Mouse (Mus musculus): ENCODE data around the gene Rpain. TPM values are rescaled to one million over a fixed set of nuclear protein-coding genes. Genes with fewer than 3 reads are reported as not detected.

The Rpain gene
- total and polyA plus RNA-seq, 2 experiments = 38.5 to 51.5 TPM

DNA sequence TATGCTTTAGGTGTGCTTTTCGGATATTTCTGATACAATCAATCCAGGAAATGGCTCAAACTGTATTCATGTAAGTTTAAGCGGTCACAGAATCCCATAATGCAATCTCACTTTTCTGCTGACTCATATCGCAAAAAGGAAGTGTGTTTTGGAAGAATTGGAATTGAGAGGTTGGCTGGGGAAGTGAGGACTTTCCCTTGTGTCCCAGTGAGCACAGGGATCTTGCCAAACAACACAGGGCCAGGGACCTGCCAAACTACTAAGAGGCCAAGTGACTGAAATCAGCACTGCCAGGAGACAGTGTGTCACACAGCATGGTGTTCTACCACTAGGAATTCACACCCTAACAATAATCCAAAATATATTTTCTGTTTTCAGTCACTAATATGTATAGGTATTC is 38.3 kb downstream of the Rpain start:
- WGBS = 14% methylated on average over 3 of the region's 3 CpGs
- TF ChIP-seq POLR2A (IDR thresholded peaks at IDR 0.05; ENCODE audit: extremely low read depth, insufficient read depth, low read length) (no peak), CTCF (IDR thresholded peaks at IDR 0.05; ENCODE audit: low read depth, low read length) (no peak)
- no peaks in the 10 kb centered on the region; the same call in 1 of the 2 replicates for H3K79me2 ChIP-seq (ENCODE audit: control insufficient read depth, insufficient read depth, low read length)
- no peak overlapping the region for H3K27ac ChIP-seq (replicated peaks; ENCODE audit: insufficient read depth, low read depth, low read length)
- peaks cover 39% of the 10 kb centered on the region for H3K36me3 ChIP-seq (ENCODE audit: control insufficient read depth, insufficient read depth, low read length)
- H3K4me3 ChIP-seq (ENCODE audit: insufficient read depth, low read depth, low read length) = no peak overlapping the region
- DNase-seq (ENCODE audit: extremely low read depth, low read depth, low spot score) = peak; percentile 98
- H3K4me1 ChIP-seq (ENCODE audit: control insufficient read depth, insufficient read depth, low read length) = peaks cover 18% of the 10 kb centered on the region
- no peak overlapping the region for H3K9ac ChIP-seq (ENCODE audit: low read depth, low read length)
- no peaks in the 10 kb centered on the region for H3K27me3 ChIP-seq (ENCODE audit: control insufficient read depth, insufficient read depth, low read length)

DNA sequence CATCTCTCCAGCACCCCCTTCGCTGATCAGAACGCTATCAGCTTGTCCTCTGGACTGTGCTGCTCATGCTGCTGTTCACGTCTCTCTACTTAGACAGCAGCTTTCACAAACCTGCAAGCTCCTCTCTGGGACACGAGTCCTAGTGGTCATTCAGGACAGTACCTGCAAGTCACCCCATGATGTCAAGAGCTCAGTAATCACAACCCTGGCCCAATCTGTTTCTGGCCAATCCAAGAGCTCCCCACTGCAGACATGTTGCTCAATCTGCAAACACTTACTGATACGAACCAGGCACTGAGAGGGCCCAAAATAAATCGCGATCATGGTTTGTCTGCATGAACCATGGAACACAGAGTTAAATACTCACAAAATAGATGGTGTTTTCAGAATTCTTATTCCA is 42.7 kb downstream of the Rpain start:
- Histone ChIP-seq H3K9ac (ENCODE audit: low read depth, low read length) (no peak overlapping the region), H3K4me1 (ENCODE audit: control insufficient read depth, insufficient read depth, low read length) (peaks cover 44% of the 10 kb centered on the region), H3K4me3 (ENCODE audit: insufficient read depth, low read depth, low read length) (no peak overlapping the region), H3K27ac (replicated peaks; ENCODE audit: insufficient read depth, low read depth, low read length) (peak overlapping the region; percentile 66), H3K36me3 (ENCODE audit: control insufficient read depth, insufficient read depth, low read length) (peaks cover 40% of the 10 kb centered on the region), H3K79me2 (ENCODE audit: control insufficient read depth, insufficient read depth, low read length) (peaks cover 7% of the 10 kb centered on the region; the same call in 1 of the 2 replicates), H3K27me3 (ENCODE audit: control insufficient read depth, insufficient read depth, low read length) (no peaks in the 10 kb centered on the region)
- DNase-seq (ENCODE audit: extremely low read depth, low read depth, low spot score) = peak; percentile 100
- TF ChIP-seq CTCF (IDR thresholded peaks at IDR 0.05; ENCODE audit: low read depth, low read length) (peak; percentile 16; the same call in 1 of the 2 replicates), POLR2A (IDR thresholded peaks at IDR 0.05; ENCODE audit: extremely low read depth, insufficient read depth, low read length) (no peak)
- 28% methylated on average over 7 of the region's 7 CpGs for WGBS

DNA sequence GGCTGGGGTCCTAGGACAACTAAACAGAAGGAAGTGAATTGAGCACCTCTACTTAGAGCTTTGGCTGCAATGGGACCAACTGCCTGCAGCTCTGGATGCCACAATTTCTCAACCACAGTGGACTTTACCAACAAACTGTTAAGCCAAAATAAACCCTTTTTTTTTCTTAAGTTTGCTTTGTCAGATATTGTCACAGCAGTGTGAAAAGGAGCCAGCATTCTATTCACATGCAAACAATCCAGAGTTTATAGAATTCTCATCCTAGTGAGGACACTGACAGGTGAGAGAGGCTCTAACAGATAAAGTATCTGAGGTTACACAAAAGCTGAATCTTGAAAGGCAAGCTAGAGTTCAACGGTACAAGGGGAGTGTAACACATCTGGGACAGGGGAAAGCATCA is 47.0 kb downstream of the Rpain start:
- Histone ChIP-seq H3K36me3 (ENCODE audit: control insufficient read depth, insufficient read depth, low read length) (peaks cover 9% of the 10 kb centered on the region), H3K27me3 (ENCODE audit: control insufficient read depth, insufficient read depth, low read length) (no peaks in the 10 kb centered on the region), H3K4me3 (ENCODE audit: insufficient read depth, low read depth, low read length) (peak overlapping the region; percentile 36), H3K9ac (ENCODE audit: low read depth, low read length) (peak overlapping the region; percentile 71), H3K79me2 (ENCODE audit: control insufficient read depth, insufficient read depth, low read length) (peaks cover 19% of the 10 kb centered on the region; the same call in 1 of the 2 replicates), H3K4me1 (ENCODE audit: control insufficient read depth, insufficient read depth, low read length) (peaks cover 43% of the 10 kb centered on the region), H3K27ac (replicated peaks; ENCODE audit: insufficient read depth, low read depth, low read length) (peak overlapping the region; percentile 93)
- peak; percentile 98 for DNase-seq (ENCODE audit: extremely low read depth, low read depth, low spot score)
- 21% methylated on average over 1 of the region's 1 CpGs for WGBS
- TF ChIP-seq CTCF (IDR thresholded peaks at IDR 0.05; ENCODE audit: low read depth, low read length) (no peak), POLR2A (IDR thresholded peaks at IDR 0.05; ENCODE audit: extremely low read depth, insufficient read depth, low read length) (no peak)

DNA sequence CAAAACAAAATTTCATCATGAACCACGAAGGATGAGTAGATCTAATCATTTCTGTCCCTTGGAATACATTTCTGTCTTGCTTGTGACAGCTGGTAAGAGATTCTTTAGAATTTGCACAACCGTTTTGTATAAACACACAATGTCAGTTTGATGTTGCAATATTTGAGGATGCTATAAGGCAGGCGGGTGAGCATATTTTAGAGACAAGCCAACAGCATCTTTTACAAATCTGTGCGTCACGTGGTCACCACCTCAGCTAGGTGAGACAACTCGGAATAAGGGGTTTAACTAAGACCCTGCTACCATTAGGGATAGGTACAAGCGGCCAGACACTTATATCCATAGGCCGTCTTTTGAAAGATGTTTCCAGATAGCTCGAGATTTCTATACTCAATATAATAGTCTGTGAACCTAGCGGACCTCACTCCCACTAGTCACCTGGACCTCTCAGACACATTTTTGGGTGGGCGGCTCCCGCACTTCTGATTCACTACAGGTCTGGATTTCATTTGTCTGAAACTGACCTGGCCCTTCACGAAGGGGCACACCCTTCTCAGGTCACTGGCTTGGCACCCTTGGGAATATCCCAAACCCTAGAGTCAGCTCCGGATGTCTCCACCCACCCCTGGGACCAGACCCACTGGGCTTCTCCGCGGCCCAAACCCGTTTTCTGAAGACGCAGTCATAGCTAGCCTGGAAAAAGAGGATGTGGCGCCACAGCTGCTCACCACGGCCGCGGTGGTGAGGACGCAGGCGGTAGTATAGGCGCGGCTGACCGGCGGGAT is 48.6 kb downstream of the Rpain start:
- Histone ChIP-seq H3K4me3 (ENCODE audit: insufficient read depth, low read depth, low read length) (peak overlapping the region; percentile 70), H3K79me2 (ENCODE audit: control insufficient read depth, insufficient read depth, low read length) (peaks cover 19% of the 10 kb centered on the region; the same call in 1 of the 2 replicates), H3K4me1 (ENCODE audit: control insufficient read depth, insufficient read depth, low read length) (peaks cover 36% of the 10 kb centered on the region), H3K27me3 (ENCODE audit: control insufficient read depth, insufficient read depth, low read length) (no peaks in the 10 kb centered on the region), H3K27ac (replicated peaks; ENCODE audit: insufficient read depth, low read depth, low read length) (peak overlapping the region; percentile 83), H3K36me3 (ENCODE audit: control insufficient read depth, insufficient read depth, low read length) (peaks cover 6% of the 10 kb centered on the region), H3K9ac (ENCODE audit: low read depth, low read length) (peak overlapping the region; percentile 84)
- under 1% methylated on average over 28 of the region's 28 CpGs for WGBS
- DNase-seq (ENCODE audit: extremely low read depth, low read depth, low spot score) = peak; percentile 77
- TF ChIP-seq CTCF (IDR thresholded peaks at IDR 0.05; ENCODE audit: low read depth, low read length) = no peak
- no peak for TF ChIP-seq POLR2A (IDR thresholded peaks at IDR 0.05; ENCODE audit: extremely low read depth, insufficient read depth, low read length)

DNA sequence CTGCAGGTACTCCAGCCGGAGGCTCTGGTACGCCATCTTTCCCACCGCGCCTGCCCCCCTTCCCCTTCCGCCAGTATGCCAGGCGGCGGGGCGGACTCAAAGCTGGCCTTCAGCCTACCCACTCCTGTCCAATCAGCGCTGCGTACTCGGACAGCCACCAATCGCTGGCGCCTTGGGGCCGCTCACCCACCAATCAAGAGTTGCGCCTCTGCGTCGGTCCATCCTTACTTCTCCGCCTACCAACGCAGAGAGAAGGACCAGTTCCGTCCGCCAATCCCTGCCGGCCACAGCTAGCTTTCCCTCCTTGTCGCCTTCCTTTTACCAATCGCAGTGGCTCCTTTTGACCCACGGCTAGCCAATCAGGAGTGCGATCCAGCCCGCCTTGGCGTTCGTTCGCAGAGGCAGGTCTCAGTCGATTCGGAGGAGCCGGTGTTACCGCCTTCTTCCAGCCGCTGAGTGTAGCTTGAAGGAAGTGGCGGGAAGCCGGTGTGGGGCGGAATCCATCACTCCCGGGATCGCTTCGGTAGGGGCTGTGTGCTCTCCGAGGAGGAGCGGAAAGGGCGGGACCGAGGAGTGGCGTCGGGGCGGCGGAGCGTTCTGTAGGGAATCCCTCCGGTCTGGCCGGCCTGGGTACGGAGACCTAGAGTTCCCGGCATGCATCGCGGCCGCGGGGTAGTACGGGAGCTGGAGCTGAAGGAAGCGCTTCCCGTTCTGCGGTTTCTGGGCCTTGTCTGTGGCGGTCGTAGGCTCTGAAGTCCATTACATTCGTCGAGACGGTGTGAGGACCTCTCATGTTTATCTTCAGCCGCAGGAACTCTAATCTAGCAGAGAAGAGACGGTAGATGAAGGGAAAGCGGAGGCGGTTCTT is 49.4 kb downstream of the Rpain start, which contains the start of the genes Mis12 and Derl2:
TSS of gene Mis12 (plus strand) at position 411 of the 868 bp plus-strand sequence.
TSS of gene Derl2 (minus strand) at position 641 of the 868 bp plus-strand sequence.
- peak within 1 kb of the TSS; percentile 84 for H3K9ac ChIP-seq (ENCODE audit: low read depth, low read length)
- no peak for TF ChIP-seq CTCF (IDR thresholded peaks at IDR 0.05; ENCODE audit: low read depth, low read length)
- peak; percentile 79; the same call in 1 of the 2 replicates for TF ChIP-seq POLR2A (IDR thresholded peaks at IDR 0.05; ENCODE audit: extremely low read depth, insufficient read depth, low read length)
- peaks cover 19% of the 10 kb centered on the region; the same call in 1 of the 2 replicates for H3K79me2 ChIP-seq (ENCODE audit: control insufficient read depth, insufficient read depth, low read length)
- peaks cover 30% of the 10 kb centered on the region for H3K4me1 ChIP-seq (ENCODE audit: control insufficient read depth, insufficient read depth, low read length)
- no peaks in the 10 kb centered on the region for H3K27me3 ChIP-seq (ENCODE audit: control insufficient read depth, insufficient read depth, low read length)
- H3K27ac ChIP-seq (replicated peaks; ENCODE audit: insufficient read depth, low read depth, low read length) = peak within 1 kb of the TSS; percentile 83
- under 1% methylated on average over 71 of the region's 71 CpGs for WGBS
- peak within 1 kb of the TSS; percentile 82 for H3K4me3 ChIP-seq (ENCODE audit: insufficient read depth, low read depth, low read length)
- peak; percentile 99 for DNase-seq (ENCODE audit: extremely low read depth, low read depth, low spot score)
- H3K36me3 ChIP-seq (ENCODE audit: control insufficient read depth, insufficient read depth, low read length) = peaks cover 5% of the 10 kb centered on the region

Other genes with a start within 250 kb of the Rpain start
- 1.8 and 1.9 TPM in 2 replicates for gene Zfp3, start 206.0 kb upstream of the Rpain start, total RNA-seq (2014; rRNA removed)
- 0.47 and 0.87 TPM in 2 replicates for gene Zfp3, start 206.0 kb upstream of the Rpain start, polyA plus RNA-seq (2012; rRNA removed)
- 1.7 and 1.9 TPM in 2 replicates for gene Scimp, start 157.6 kb upstream of the Rpain start, total RNA-seq (2014; rRNA removed)
- 0.93 and 2.0 TPM in 2 replicates for gene Scimp, start 157.6 kb upstream of the Rpain start, polyA plus RNA-seq (2012; rRNA removed)
- 27.9 and 29.1 TPM in 2 replicates for gene Rabep1, start 125.4 kb upstream of the Rpain start, total RNA-seq (2014; rRNA removed)
- 3.3 and 3.5 TPM in 2 replicates for gene Rabep1, start 125.4 kb upstream of the Rpain start, polyA plus RNA-seq (2012; rRNA removed)
- gene Nup88, start 240 bp upstream of the Rpain start, total RNA-seq (2014; rRNA removed) = 26.9 and 28.9 TPM in 2 replicates
- gene Nup88, start 240 bp upstream of the Rpain start, polyA plus RNA-seq (2012; rRNA removed) = 11.6 and 14.3 TPM in 2 replicates
- gene C1qbp, start 12.8 kb downstream of the Rpain start, total RNA-seq (2014; rRNA removed) = 39.0 and 51.7 TPM in 2 replicates
- gene C1qbp, start 12.8 kb downstream of the Rpain start, polyA plus RNA-seq (2012; rRNA removed) = 128 and 152 TPM in 2 replicates
- gene Dhx33, start 34.2 kb downstream of the Rpain start, total RNA-seq (2014; rRNA removed) = 7.8 and 9.0 TPM in 2 replicates
- gene Dhx33, start 34.2 kb downstream of the Rpain start, polyA plus RNA-seq (2012; rRNA removed) = 13.8 and 22.0 TPM in 2 replicates
- gene Mis12, start 49.4 kb downstream of the Rpain start, total RNA-seq (2014; rRNA removed) = 7.8 and 9.7 TPM in 2 replicates
- 2.7 and 3.0 TPM in 2 replicates for gene Mis12, start 49.4 kb downstream of the Rpain start, polyA plus RNA-seq (2012; rRNA removed)
- gene Derl2, start 49.6 kb downstream of the Rpain start, total RNA-seq (2014; rRNA removed) = 56.4 and 59.0 TPM in 2 replicates
- gene Derl2, start 49.6 kb downstream of the Rpain start, polyA plus RNA-seq (2012; rRNA removed) = 49.4 and 58.5 TPM in 2 replicates
- gene 6330403K07Rik, start 63.3 kb downstream of the Rpain start, total RNA-seq (2014; rRNA removed) = 0.20 TPM in 1 of 2 replicates, not detected in the other
- not detected in 2 replicates for gene 6330403K07Rik, start 63.3 kb downstream of the Rpain start, polyA plus RNA-seq (2012; rRNA removed)
- 0.09 and 0.20 TPM in 2 replicates for gene Nlrp1a, start 174.5 kb downstream of the Rpain start, total RNA-seq (2014; rRNA removed)
- 0.04 TPM in 1 of 2 replicates, not detected in the other for gene Nlrp1a, start 174.5 kb downstream of the Rpain start, polyA plus RNA-seq (2012; rRNA removed)